Mouse (Mus musculus) liver, postnatal 0 days (tissue): ENCODE data around the gene Fau.

Source experiments
- CTCF ChIP-seq: sonication (generic); IDR thresholded peaks from 2 replicates; pipeline ENCODE4 v1.5.1; 2016; ENCODE audit warnings: antibody characterized with exemption, low read depth
- EP300 ChIP-seq: IDR thresholded peaks from 2 replicates; pipeline ENCODE4 v1.6.1; 2016; ENCODE audit warnings: antibody characterized with exemption, low read depth, mild to moderate bottlenecking

DNA sequence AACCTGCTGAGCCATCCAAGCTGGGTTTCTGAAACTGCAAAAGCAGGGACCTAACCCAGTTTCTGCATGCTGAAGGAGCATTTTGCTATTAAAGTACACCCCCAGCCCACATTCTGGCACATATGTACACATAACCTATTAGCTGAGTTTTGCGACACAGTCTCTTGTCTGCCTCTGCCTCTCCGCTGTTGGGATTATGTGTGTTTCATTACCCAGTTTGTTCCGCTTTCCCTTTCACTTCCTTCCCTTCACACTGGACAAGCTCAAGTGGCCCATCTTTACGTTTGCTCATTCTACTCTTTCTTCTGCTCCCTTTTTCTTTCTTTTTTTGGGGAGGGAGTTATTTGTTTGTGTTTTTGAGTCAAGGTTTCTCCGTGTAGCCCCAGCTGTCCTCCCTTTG, 16.2 kb downstream of the Fau start:
- TF ChIP-seq CTCF (no peak), EP300 (no peak)
